Mouse (Mus musculus) urinary bladder, postnatal 14 days (tissue): ENCODE results near the gene Tlr8.
A peak's percentile ranks its signal among the peaks of the same experiment; 100 is the strongest.

ENCODE experiments used
- DNase-seq: peaks from one replicate; pipeline ENCODE4 v3.0.0; 2021; ENCODE audit warnings: low spot score

The Tlr8 gene

GRCm38 (mm10) chrX:167205813-167206520, 58.2 kb downstream of the Tlr8 start:
- DNase-seq = peak; percentile 64

- no peak for DNase-seq
These were observed 62.8 kb downstream of the Tlr8 start for GRCm38 (mm10) chrX:167201365-167201764.

DNA sequence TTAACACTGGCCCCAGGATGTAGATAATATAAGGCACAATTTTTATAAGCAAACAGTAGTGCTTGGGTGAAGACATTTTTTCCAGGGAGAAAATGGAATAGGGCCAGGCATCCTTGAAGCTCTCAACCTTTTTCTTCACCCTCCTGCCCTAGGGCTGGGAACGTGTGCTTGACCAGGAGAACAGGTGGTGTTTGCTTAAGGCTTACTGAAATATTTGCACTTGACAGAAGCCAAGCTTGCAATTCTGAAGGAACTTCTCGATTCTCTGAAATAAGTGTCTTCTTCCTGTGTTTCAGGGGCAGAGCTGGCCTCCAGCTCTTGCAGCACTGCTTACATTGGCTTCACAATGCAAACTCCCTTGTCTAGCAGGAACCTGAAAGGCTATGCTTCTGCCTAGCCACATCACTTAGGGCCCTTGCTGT, 68.9 kb downstream of the Tlr8 start:
- no peak for DNase-seq
